Mouse (Mus musculus) embryo, embryonic 10.5 days (tissue): ENCODE measurements around the gene Inhba.
A peak's percentile ranks its signal among the peaks of the same experiment; 100 is the strongest.

Experiments used
- DNase-seq: peaks from one replicate; pipeline ENCODE4 v3.0.0-alpha.2; 2015; ENCODE audit warnings: low spot score

Gene Inhba

DNA sequence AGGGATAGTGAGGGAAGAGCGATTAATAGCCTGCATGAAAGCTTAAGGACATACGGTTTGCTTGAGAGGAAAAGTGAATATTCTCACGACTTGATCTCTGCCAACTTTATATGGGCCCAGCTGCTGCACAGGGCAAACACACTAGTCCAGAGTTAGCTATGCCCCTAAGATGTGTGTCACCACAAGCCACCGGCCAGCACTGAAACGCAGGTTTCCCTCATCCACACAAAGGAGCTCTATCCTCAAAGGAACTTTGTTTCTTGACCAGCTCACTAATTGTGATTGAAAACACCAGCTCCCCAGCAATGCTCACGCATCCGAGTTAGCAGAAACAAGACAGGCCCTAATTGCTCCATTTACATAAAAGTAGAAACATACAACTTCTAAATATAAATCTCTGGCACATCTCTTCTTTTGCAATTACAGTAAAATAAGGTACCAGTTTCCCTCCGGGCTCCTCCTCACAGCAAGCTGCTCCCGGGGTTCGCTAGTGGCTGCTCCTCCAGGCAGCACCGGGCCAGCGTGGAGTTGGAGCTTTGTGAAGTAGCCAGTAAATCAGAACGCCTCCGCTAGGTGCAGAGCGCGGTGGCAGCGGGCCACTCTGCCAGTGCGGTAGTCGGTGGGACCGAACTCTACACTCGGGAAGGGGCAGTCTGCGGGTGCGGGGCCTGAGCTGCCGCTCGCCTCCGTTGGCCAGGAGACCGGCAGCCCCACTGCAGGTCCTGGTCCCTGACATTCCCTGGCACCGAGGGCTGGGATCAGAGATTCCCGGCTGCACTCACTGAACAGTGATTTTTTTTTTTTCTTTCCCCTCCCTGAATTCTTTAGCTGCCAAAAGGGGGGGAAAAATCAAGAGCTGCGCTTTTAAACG, at the start of gene Inhba:
TSS of gene Inhba (plus strand) at position 480 of the 871 bp plus-strand sequence.
- peak; percentile 56 for DNase-seq

DNA sequence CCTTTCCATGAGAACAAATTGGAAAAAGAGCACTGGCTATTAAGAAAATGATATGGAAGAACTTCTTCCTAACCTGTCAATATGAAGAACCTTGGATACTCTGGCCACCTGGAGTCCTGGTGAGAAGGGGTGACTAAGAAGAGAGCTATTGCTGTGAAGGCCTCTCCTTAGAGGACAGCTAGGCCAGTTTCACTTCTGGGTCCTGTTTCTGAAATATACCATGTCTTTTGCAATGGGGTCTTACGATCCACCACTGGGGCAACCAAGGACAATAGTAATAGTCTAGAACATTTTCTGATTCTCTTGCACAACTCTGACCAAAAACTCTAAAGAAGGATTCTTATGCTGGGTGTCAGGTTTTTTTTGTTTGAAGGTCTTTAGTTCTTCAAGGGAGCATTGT, 35.1 kb upstream of the Inhba start:
- no peak for DNase-seq

DNA sequence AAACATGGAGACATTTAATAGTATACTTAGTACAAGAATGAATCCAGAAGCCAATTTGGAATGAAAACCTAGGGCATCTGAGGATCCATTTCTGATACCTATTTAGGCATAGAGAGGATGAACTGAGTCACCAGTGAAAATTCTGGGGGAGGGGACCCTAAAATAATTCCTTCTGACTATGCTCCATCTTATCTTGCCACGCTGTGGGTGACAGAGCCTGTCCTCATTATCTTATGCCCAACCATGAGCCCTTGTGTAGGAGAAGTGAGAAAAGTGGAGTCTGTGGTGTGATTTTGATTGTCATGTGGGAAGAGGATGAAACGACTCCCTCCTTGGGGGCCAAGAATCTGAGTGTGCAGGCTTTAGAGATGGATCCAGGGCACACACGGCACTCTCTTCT, 32.1 kb upstream of the Inhba start:
- DNase-seq: no peak

DNA sequence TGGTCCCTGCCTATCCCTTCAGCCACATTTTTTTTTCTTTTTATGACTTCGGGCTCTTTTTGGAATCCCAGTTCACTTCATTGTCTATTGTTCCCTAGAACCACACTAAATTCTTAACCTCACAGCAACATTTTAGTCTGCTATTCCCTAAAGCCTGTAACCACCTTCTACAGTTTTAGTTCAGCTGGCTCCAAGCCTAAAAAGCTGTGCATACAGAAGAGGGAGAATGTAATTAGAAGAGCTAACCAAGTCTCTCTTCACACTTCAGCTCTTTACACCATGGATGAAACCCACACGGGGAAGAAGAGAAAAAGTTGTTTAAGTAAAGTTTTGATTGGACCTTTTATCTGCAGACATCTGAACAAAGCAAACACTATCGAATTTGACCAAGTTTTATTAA, 29.6 kb upstream of the Inhba start:
- no peak for DNase-seq

DNA sequence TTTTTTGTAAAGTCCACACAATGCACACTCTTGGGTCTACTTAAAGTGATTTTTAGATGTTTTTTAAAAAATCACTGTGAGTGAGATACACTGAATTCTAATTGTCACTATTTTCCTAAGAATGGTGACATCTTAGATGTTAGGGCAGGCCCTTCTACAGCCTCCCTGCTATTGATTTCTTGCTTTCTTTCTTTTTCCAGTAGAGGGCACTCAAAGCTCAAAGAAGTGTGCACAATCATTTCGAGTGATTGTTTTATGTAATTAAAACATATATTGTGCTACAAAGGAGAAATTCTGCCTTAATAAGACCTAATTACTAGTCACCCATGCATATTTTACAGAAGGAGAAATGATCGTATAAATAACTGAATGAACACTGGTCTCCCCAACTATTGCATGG, 25.9 kb upstream of the Inhba start:
- DNase-seq: peak; percentile 27

DNA sequence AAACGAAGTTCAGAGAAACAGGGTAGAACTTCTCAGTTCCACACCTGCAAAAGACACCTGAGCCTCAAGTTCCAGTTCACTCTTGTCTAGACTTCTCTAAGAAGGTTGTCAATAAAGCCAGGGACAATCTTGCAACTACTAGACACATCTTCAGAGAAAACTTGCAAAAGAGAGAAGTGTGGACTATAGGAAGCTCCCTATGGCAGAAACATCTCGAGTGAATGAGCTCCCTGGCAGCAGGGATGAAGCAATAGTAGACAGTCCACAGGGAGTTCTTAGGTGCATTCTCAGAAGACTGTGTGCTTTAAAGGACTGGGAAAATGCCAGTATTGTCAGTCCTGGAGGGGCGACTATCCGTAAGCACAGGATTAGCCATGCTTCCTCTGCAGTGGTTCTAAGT, 25.5 kb upstream of the Inhba start:
- DNase-seq: no peak

DNA sequence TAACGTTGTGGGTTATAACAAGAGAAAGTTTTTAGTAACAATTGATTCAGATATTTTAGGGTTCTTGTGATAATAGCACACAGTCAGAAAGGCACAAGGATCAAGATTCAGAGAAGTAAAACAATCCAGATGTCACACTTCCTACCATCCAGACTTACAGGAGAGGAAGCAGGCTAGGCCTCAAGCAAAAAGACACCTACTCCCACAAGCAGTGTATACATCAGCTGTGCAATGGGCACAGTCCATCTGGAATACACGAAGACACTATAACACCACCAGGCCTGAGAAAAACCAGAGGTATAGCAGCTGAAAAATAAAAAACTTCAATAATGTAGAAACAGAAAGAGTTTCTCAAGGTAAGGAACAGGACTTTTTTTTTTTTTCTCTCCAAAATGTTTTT, 16.3 kb upstream of the Inhba start:
- no peak for DNase-seq

DNA sequence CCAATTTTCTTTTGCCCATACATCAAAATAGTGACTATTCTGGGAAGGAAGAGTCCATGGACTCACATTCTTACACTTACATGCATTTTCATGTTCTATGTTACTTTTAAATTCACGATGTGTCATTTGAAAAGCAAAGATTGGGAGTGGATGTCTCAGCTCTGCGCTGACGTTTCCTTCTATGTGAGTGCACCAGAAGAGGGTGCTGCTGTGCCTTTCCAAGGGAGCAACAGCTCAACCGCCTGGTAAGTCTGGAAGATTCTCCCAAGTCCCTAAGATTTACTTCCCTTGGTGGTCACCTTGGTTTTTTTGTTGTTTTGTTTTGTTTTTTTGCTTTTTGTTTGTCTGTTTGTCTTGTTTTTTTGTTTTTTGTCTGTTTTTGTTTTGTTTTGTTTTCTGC, 6.1 kb upstream of the Inhba start:
- peak; percentile 75 for DNase-seq

DNA sequence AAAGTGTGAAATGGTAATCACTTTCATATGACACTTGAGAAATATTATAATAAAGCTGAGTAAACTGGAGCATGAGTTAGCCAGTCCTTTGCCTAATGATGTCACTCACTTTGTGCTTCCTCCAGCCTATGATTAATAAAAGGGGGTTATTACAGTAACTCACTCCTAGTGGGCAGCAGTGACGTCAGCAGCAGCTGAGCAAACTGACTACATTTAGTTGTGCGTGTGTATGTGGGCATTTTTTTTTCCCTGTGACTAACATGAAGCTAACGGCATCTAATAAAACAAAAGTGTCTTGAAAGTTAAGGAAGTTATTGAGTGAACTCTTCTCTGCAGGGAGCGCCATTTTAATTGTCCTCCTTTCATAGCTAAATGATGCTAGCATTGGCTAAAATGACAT, 3.9 kb upstream of the Inhba start:
- DNase-seq: no peak

DNA sequence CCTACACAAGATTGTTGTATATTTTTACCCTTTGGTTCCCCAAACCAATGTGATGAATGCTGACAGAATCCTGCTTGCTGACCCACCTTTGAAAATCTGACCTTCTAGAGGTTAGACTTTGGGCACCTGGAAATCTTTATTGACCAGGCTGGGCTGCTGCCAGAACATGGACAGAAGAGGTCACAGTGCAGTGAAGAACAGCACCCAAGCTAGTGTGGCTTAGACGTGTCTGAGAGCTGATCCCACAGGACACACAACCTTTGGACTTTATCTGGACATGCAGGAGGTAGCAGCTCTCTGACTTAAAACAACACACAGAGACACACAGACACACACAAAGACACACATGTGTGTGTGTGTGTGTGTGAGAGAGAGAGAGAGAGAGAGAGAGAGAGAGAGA, 3.3 kb upstream of the Inhba start:
- DNase-seq: no peak

DNA sequence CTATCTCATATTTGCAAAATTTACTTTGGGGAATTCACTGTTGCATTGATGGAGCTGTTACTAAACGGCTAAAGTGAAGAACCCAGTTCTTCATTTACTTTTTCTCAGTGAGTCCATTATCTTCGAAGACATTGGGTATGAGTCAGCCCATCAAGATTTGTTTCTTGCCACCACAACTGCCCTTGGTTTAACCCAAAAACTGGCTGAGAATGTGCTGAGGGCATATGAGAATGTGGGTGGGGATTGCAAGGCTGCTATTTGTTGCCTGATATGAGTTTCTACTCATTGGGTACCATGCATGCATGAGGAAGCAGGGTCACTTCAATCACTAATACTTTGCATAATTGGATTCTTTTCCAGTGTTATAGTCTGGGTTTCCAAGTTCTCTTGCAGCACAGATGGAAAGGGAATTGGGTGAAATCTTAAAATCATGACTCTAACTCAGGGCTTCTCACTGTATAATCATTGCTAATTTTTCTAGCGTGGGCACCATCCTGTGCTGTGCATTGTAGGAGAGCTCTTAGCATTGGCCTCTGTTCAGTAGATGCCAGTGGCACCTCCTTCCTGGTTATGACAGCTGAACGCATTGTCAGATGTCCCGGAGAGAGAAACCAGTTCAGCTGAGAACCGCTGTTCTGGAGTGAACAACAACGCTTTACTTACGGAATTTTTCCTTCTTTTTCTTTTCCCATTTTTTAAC, 1.7 kb upstream of the Inhba start:
- no peak for DNase-seq

DNA sequence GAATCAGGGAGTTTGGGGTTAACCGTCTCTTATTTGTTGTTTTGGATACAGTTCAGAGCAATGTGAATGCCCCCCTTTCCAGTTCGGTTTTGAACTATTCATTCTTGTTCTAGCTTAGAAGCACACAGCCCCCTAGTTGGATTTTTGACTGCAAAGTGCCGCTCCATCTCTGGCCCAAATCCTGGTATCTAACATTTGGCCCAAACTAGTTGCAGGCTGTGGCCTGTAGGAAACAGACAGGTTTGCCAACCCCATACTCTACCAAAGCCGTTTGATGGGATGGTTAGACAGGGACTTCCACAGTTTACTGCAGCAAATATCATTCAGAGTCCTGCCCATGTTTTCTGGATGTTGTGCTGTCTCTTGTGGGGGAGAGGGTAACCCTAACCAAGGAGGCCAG, 1.1 kb upstream of the Inhba start:
- no peak for DNase-seq

DNA sequence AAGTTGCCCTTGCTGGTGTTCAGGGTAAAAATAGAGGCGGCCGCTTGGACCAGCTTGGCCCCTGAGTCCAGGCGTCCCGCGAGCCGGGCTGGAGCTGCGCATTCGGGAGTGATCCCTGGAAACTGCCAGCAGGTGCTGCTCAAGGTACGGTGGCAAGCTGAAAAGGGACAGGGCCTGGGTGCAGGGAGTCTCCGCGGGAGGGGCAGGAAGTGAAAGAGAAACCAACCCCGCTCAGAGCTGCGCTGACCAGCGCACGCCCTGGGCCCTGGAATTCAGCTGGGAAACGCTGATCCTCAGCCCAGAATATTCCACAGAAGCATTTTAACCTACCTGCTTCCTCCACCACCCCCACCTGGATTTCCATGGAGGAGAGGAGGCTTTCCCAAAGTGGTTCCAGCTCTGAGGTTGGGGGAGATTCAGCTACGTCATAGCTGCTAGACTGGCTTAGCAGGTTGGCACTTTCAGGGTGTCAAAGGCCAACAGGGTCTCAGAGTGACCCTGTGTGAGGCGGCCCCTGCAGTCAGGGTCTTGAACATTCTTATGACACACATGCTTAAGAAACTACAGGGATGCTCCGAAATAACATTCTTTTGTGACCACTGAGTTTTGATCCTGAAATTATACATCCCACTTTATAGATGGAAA, 714 bp downstream of the Inhba start:
- peak; percentile 79 for DNase-seq

DNA sequence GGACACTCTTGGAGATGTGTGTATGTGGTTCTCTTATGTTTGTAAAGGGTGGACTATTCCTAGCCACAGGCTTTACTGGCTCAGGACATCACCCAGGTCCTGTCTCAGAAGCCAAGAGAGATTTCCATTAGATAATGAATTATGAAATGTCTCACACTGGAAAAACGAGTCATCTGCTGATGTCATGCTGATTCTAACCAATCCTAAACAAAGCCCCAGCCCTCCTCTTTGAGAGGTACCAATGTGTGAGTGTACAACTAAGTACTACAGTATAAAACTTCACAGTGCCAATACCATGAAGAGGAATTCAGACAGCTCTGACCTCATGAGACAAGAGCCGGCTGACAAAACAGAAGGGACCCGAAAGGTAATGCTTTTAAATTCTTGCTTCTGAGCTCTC, 2.5 kb downstream of the Inhba start:
- no peak for DNase-seq

DNA sequence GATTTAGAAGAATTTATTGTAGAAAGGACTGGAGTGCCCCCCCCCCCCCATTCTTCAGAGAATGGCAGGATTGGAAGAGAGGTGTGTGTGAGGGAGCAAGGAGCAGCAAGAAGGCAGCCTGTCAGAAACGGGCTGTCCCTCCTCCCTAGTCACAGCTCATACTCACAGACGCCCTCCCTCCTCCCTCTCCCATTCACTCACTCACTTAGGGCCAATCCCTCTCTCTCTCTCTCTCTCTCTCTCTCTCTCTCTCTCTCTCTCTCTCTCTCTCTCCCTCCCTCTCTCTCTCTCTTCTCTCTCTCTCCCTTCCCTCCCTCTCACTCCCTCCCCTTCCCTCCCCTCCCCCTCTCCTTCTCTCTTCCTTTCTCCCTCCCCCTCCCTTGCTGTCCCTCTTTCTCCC, 4.9 kb downstream of the Inhba start:
- peak; percentile 26 for DNase-seq

DNA sequence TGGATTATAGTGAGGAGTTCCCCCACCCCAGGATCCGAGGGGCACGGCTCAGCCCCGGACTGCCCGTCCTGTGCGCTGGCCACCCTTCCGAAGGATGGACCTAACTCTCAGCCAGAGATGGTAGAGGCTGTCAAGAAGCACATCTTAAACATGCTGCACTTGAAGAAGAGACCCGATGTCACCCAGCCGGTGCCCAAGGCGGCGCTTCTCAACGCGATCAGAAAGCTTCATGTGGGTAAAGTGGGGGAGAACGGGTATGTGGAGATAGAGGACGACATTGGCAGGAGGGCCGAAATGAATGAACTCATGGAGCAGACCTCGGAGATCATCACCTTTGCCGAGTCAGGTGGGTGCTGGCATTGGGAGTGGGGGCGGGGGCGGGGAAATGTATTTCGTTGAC, 5.7 kb downstream of the Inhba start:
- no peak for DNase-seq

DNA sequence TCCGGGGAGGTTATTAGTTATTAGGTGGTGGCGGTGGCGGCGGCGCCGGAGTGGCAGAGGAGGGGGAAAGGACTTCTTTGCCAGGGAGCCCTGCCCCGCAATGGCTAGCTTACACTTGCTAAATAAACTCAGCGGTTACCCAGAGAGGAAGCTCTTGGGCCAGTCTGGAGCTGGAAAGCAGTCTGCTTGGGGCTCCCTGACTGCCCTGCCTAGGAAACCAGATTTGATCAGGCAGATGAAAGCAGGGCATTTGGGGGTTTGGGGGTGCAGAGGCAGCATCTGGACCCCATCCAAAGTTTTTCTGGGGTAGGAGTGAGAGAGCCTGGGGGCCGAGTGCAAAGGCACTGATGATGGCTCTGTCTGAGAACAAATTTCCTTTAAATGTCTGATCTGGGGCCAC, 6.1 kb downstream of the Inhba start:
- DNase-seq: no peak

DNA sequence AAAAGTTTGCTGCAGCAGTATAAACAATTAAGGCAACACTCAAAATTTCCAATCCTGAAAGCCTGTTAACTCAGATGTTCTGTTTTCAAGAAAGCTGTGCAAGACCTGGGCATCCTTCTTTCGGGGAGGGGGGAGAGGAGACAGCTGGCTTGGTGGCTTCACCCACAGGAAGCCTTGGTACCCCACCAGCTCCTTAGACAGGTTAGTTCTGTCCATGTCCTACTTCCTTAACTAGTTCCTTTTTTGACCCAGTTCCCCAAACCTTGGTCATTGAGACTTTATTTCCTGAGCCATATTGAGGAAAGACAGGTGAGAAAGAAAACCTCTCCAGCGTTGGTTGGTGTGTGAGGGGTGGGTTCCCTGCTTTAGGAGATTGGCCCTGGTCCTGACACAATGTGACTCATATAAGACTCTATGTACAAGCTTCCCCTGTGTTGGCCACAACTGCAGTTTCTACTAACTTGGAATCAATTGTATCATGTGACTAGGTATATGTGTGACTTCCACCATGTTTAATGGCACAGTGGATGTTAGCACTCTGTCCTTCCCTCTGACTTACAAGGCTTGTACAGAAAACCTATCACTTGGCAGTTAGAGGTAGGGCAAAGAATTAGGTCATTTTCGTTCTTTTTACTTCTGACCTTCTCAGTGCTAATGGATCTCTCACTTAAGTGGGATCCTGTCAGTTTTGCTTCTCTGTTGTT, 7.3 kb downstream of the Inhba start:
- no peak for DNase-seq

DNA sequence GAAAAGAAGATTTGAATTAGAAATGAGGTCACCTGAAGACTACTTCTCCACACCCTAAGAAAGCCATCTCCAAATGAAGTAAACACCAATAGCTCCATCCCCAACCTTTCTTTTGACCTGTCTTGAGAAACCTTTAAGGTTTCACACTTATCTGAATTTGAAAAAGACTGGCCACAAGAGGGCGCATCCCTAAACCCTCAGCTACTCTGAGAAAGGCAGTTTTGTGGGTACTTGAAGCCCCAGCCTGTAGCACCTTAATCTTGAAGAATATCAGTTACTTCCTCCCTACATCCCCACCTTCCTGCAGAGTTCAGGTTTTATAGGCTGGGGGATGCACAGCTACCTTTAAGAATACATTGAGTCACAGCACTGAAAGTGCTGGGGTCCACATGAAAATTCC, 9.0 kb downstream of the Inhba start:
- DNase-seq: peak; percentile 81

DNA sequence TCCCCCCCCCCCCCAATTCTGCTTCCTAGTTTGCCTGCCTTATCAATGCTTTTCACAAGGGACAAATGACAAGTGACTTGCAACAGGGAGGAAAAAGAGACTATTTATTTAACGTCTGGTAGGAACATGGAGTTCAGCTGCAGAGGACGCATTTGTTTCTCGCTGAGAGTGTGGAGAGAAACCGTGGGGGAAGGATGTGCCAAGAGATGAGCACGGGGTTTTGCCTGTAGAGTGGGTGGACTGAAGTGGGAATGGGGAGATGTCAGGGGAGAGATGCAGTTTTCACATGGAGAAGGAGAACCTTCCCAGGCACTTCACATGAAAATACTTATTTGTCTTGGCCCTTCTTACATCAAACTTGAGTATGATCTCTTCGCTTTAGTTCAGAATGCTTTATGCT, 9.5 kb downstream of the Inhba start:
- no peak for DNase-seq

DNA sequence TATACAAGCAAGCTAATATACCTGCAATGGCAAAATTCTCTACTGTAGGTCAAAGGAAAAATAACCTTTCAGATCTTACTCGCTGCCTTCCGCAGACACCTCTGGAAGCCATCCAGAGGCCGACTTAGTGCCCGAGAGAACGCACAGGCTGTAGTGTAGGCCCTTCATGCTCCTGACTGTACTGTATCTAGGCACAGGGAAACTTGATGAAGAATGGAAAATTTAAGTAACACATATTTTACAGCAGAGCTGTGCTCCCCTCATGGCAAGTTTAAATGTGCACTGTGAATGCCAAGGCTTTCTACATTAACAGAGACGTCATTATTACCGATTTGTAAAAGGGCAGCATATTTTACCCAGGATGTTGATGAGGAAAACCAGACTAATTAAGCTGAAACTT, 10.2 kb downstream of the Inhba start:
- no peak for DNase-seq

DNA sequence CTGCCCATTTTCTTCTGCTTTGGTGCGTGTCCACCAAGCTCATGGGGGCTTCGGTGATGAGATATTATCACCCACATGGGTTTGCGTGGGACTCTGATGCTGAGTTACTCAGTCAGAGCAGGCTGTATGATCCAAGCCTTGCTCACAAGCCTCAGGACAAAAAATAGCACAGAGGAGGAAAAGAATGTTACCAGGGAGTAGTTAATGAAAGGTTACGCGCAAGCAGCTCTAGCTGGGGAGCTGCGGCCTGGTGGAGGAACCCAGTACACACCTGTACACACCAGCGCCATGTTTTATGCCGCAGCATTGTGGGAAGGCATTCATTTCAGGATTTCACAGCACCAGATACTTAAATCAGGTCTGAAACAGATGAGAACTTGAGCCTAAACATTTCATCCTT, 10.9 kb downstream of the Inhba start:
- DNase-seq: no peak
